Mouse (Mus musculus) liver, postnatal 0 days (tissue): ENCODE measurements at regions not wholly inside any gene's neighbourhood (a gene's known extent, or its start where the extent isn't known, plus 50 kb on each side); places are given as distances from the start of the nearest gene placed in this dataset.

Source experiments
- CTCF ChIP-seq: sonication (generic); IDR thresholded peaks from 2 replicates; pipeline ENCODE4 v1.5.1; 2016; ENCODE audit warnings: antibody characterized with exemption, low read depth
- EP300 ChIP-seq: IDR thresholded peaks from 2 replicates; pipeline ENCODE4 v1.6.1; 2016; ENCODE audit warnings: antibody characterized with exemption, low read depth, mild to moderate bottlenecking

DNA sequence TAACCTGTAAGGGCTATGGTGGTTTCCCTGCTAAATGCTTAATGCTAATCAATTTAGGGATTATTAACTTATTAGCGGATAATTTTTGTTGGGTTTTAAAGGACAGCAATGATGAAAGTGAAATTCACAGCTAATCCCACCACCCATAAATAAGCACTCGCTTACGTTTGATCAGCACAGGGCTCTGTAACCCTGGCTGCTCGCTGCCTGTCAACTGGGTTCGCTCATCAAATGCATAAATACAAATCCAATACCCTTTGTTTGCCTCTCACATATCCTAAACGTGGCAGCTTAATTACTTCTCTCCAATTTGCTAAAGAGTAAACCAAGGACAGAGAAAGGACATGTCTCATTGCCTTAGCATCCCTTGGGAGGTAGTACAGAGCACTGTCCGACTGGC lies 187.5 kb upstream of the Plcz1 start:
- TF ChIP-seq CTCF (no peak), EP300 (no peak)
